Mouse (Mus musculus) brain, embryonic 14.5 days (tissue): ENCODE measurements around the gene Tspan15. TPM values are rescaled to one million over a fixed set of nuclear protein-coding genes. Genes with fewer than 3 reads are reported as not detected.

ENCODE experiments used
- DNase-seq: peaks from one replicate; pipeline ENCODE4 v3.0.0-alpha.2; 2011; ENCODE audit warnings: low read depth
- CTCF ChIP-seq: fragments of 200-500 bp; IDR thresholded peaks from 2 replicates; pipeline ENCODE4 v1.5.1; 2012; ENCODE audit warnings: inconsistent platforms, mild to moderate bottlenecking, moderate library complexity, borderline replicate concordance; ENCODE audit not compliant: insufficient read depth, insufficient read length; ENCODE audit errors: extremely low read depth
- POLR2A ChIP-seq: fragments of 200-500 bp; IDR thresholded peaks from 2 replicates; pipeline ENCODE4 v1.6.1; 2012; ENCODE audit warnings: mild to moderate bottlenecking, inconsistent platforms, borderline replicate concordance; ENCODE audit not compliant: poor library complexity, insufficient read depth, insufficient read length, severe bottlenecking; ENCODE audit errors: extremely low read depth
- polyA plus RNA-seq: library from polyadenylated mRNA; depleted of rRNA; stranded (reverse); fragments of >200 nt; gene quantifications from 2 replicates; pipeline ENCODE4 v1.2.3, GENCODE M21; 2012; rRNA removed

Tspan15 gene
- polyA plus RNA-seq, result 18.6 and 19.0 TPM in 2 replicates

- TF ChIP-seq POLR2A (peak; percentile 63), CTCF (no peak)
These were observed at the start of gene Tspan15 for GRCm38 (mm10) chr10:62230708-62231394. Gene Tspan15 (minus strand): TSS chr10:62231251.

DNA sequence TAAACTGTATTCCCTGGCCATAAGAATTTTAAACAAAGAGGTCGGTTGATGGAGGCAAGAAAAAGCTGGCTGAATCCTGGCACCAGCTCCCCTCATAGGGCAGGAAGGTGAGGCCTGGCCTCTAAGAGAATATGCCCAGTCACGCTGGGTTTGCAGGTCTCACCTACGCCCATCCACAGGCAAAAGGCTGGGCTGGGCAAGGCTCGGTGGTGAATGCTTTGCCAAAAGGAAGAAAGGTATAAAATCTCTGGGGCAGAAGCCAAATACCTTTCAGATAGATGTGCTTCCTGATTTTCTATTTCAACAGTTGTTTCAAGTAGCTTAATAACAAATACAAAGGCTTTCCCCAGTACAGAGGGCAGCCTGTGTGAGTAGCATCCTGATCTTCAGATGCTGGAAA is 48.6 kb upstream of the Tspan15 start:
- no peak for TF ChIP-seq POLR2A
- TF ChIP-seq CTCF, result no peak
- no peak for DNase-seq

More at GRCm38 (mm10) chr10:62230708-62231394, at the start of gene Tspan15:
- DNase-seq, result peak; percentile 95

GRCm38 (mm10) chr10:62279066-62279465 is 48.0 kb upstream of the Tspan15 start:
- DNase-seq, result peak; percentile 20
- TF ChIP-seq CTCF, result no peak
- TF ChIP-seq POLR2A, result no peak

GRCm38 (mm10) chr10:62277499-62278293 is 46.6 kb upstream of the Tspan15 start:
- TF ChIP-seq CTCF (no peak), POLR2A (no peak)
- DNase-seq, result no peak

DNA sequence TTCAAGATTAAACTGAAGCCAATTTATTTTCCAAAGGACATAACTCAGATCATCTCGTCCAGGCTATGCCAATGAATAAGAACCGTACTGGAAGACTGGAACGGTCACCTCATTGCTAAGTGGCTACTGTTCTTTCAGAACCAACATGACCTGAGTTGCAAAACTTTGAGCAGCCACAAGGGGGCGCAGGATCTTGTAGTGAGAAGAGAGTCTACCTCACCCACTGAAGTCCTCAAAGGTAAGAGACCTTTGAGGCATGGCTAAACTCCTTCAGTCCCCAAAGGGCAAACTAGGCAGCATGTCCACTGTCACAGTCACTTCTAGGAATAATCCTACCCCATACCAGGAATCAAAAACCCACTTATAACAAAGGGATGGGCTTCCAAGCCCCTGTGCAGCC is 44.2 kb upstream of the Tspan15 start:
- DNase-seq, result peak; percentile 77
- TF ChIP-seq POLR2A, result no peak
- TF ChIP-seq CTCF, result peak; percentile 77

DNA sequence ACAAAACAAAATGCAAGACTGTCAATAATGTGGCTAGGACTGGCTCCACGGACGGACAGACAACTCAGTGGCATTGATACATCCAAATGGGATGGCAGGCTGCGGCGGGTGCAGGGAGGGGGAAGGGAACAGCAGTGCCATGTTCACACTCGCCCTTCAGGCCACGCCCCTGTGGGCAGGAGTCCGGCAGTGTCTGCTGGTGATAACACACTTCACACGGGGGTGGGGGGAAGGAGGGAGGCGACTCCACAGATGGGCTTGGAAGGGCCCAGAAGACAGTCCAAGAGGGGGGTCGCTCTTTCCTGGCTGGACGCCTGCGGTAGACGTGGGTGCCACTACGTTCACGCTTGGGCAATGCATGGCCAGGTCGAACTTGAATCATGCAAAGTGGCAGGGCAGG is 38.2 kb upstream of the Tspan15 start:
- TF ChIP-seq CTCF (no peak), POLR2A (no peak)
- DNase-seq, result no peak

GRCm38 (mm10) chr10:62264299-62264698 is 33.2 kb upstream of the Tspan15 start:
- TF ChIP-seq POLR2A (no peak), CTCF (no peak)
- no peak for DNase-seq

- TF ChIP-seq POLR2A (no peak), CTCF (peak; percentile 68)
- peak; percentile 84 for DNase-seq
These were observed 30.2 kb upstream of the Tspan15 start for GRCm38 (mm10) chr10:62261115-62261886.

- no peak for DNase-seq
- TF ChIP-seq CTCF (no peak), POLR2A (no peak)
These were observed 27.2 kb upstream of the Tspan15 start for GRCm38 (mm10) chr10:62258298-62258697.

GRCm38 (mm10) chr10:62252496-62253235 is 21.6 kb upstream of the Tspan15 start:
- DNase-seq, result no peak
- TF ChIP-seq POLR2A (no peak), CTCF (no peak)
